In the genomic region with DNA sequence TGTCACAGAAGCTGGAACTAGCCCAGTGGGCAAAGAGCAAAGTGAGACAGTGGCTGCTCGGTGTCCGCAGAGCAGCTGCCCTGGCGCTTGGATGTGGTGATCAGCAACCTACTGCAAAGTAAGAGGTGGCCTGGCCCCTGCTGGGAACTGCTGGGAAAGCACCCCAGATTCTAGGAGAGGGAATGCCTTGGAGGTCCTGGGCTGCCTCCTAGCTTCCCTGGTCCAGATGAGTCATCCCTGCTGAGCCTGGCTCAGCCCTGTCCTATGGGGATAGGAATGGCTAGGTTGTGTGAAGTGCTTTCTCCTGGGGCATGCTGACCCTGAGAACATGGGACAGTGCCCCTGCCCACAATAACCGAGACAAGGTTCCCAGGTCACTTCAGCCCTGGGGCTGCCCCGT, we compare ENCODE assay signal across 8 mouse cellular contexts.
DNase-seq lines count a peak whose midpoint lies in the region; ATAC-seq lines count a peak whose summit lies in the region.
"Had no signal": no experiment of that assay in that cellular context is flagged by ENCODE, and none has a peak within 500 bp of the region (broad histone marks: within the 10 kb centered on the region; RNA-seq: fewer than 3 reads in every experiment).

No protein-coding gene starts in this region.

- peak; percentile 27 for DNase-seq in urinary bladder, postnatal 25 days (ENCODE audit: low spot score)
- no peak for DNase-seq in urinary bladder, postnatal 10 days (ENCODE audit: low spot score)
- DNase-seq in heart, adult 9 months (ENCODE audit: low spot score in 2 of 2) = peak; percentile 68 to 76
- peak; percentile 73 for DNase-seq in kidney, postnatal 10 days
- DNase-seq in urinary bladder, postnatal 36 days (ENCODE audit: low spot score in 2 of 2) = peak; percentile 42 to 57
- no peak for DNase-seq in thymus, postnatal 4 days
- DNase-seq in forebrain, embryonic 14.5 days (ENCODE audit: low spot score) = no peak
- DNase-seq: liver, embryonic 13.5 days had no signal

- no peaks in the 10 kb centered on the region for H3K27me3 ChIP-seq in forebrain, embryonic 14.5 days (replicated peaks; ENCODE audit: control insufficient read depth, insufficient read depth, low read length)
- H3K27me3 ChIP-seq: liver, embryonic 13.5 days had no signal

- WGBS in forebrain, embryonic 14.5 days = 80% methylated on average over 5 of the region's 5 CpGs

- H3K27ac ChIP-seq in forebrain, embryonic 14.5 days (ENCODE audit: low read depth, low read length) = no peak overlapping the region
- H3K27ac ChIP-seq: liver, embryonic 13.5 days had no signal

- H3K9me3 ChIP-seq in forebrain, embryonic 14.5 days (replicated peaks; ENCODE audit: control insufficient read depth, low read length) = no peaks in the 10 kb centered on the region
- H3K9me3 ChIP-seq: liver, embryonic 13.5 days had no signal

- no peak overlapping the region for H3K9ac ChIP-seq in forebrain, embryonic 14.5 days (ENCODE audit: low read length)
- H3K9ac ChIP-seq: liver, embryonic 13.5 days had no signal

- no peak overlapping the region for H3K4me2 ChIP-seq in forebrain, embryonic 14.5 days (ENCODE audit: low read length)
- H3K4me2 ChIP-seq: liver, embryonic 13.5 days had no signal

- peaks cover 5% of the 10 kb centered on the region; the same call in 1 of the 2 replicates for H3K4me1 ChIP-seq in forebrain, embryonic 14.5 days (ENCODE audit: control insufficient read depth, insufficient read depth, low read length)

- no peak for ATAC-seq in forebrain, embryonic 14.5 days

- no peak overlapping the region for H3K4me3 ChIP-seq in forebrain, embryonic 14.5 days (ENCODE audit: low read depth, low read length)
- H3K4me3 ChIP-seq: liver, embryonic 13.5 days had no signal

- H3K36me3 ChIP-seq in forebrain, embryonic 14.5 days (ENCODE audit: control insufficient read depth, insufficient read depth, low read length) = no peaks in the 10 kb centered on the region
- H3K36me3 ChIP-seq: liver, embryonic 13.5 days had no signal

Comparison
In these comparisons a context has a peak if more than half of its experiments do, and no peak if none do; other contexts are left out.
1. DNase-seq: peak in urinary bladder, postnatal 25 days (single experiment), heart, adult 9 months (2 of 2), kidney, postnatal 10 days (single experiment) and urinary bladder, postnatal 36 days (2 of 2); none in urinary bladder, postnatal 10 days (single experiment), thymus, postnatal 4 days (single experiment) and forebrain, embryonic 14.5 days (single experiment).